Mouse (Mus musculus): ENCODE measurements around the gene Arpp21. TPM values are rescaled to one million over a fixed set of nuclear protein-coding genes. Genes with fewer than 3 reads are reported as not detected.
A peak's percentile ranks its signal among the peaks of the same experiment; 100 is the strongest.

Gene Arpp21
- polyA plus RNA-seq, 1 experiment, result 36.1 TPM

DNA sequence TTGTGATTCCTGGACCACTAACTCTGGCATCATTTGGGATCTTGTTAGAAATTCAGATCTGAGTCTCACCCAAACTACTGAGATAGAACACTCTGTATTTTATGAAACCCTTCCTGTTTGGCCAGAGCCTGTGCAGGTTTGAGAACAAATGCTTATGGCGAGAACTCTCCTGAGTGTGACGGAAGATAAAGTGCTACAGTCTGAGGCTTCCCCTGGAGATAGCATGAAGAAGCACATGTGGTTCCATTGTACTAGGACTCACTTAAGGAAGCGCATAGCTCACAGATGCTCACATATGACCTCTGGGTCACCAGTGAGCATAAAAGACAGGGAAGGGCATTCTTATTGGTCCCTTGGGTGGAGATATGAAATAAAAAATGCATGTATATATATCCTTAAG is 17.5 kb downstream of the Arpp21 start:
- Histone ChIP-seq H3K27me3 (ENCODE audit: control insufficient read depth, insufficient read depth, insufficient read length) (no peaks in the 10 kb centered on the region), H3ac (ENCODE audit: control insufficient read depth, insufficient read length) (no peak overlapping the region), H3K36me3 (ENCODE audit: control insufficient read depth, insufficient read depth) (no peaks in the 10 kb centered on the region), H3K79me2 (ENCODE audit: control insufficient read depth, insufficient read depth) (no peaks in the 10 kb centered on the region), H3K4me2 (ENCODE audit: low read depth) (no peak overlapping the region), H3K4me3 (no peak overlapping the region)
- TF ChIP-seq SRF (IDR thresholded peaks at IDR 0.05; ENCODE audit: control insufficient read depth, insufficient read length, low read depth), result no peak
- no peak for TF ChIP-seq USF1 (IDR thresholded peaks at IDR 0.05; ENCODE audit: low read depth)
- no peak for TF ChIP-seq TCF12 (IDR thresholded peaks at IDR 0.05; ENCODE audit: insufficient read depth, poor library complexity, severe bottlenecking)
- TF ChIP-seq MYOD1 (IDR thresholded peaks at IDR 0.05; ENCODE audit: control insufficient read depth in 1 of 3, insufficient read length in 2 of 3, low read depth in 2 of 3), result no peak

DNA sequence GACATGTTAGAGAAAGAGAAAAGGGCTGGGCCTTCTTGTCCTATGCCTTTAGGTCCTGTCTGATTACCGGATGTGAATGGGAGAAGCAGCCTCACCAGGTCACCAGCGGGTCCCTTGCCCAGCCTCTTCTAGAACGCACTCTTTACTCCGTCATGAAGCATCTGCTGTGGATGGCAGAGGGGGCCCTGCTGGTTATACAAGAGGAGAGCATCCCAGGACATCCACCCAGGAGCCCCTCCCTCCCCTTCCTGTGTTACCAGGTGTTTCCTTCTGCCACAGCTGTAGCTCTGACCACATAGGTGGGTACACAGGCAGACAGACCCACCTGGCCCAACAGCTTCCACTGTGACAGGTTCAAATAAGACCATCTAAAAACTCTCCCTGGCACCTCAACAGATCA is 18.6 kb downstream of the Arpp21 start:
- Histone ChIP-seq H3K4me2 (ENCODE audit: low read depth) (no peak overlapping the region), H3K27me3 (ENCODE audit: control insufficient read depth, insufficient read depth, insufficient read length) (no peaks in the 10 kb centered on the region), H3ac (ENCODE audit: control insufficient read depth, insufficient read length) (no peak overlapping the region), H3K36me3 (ENCODE audit: control insufficient read depth, insufficient read depth) (no peaks in the 10 kb centered on the region), H3K4me3 (no peak overlapping the region), H3K79me2 (ENCODE audit: control insufficient read depth, insufficient read depth) (no peaks in the 10 kb centered on the region)
- TF ChIP-seq CEBPB (IDR thresholded peaks at IDR 0.05; ENCODE audit: insufficient read depth, poor library complexity, severe bottlenecking) (no peak), SRF (IDR thresholded peaks at IDR 0.05; ENCODE audit: control insufficient read depth, insufficient read length, low read depth) (no peak), MAX (IDR thresholded peaks at IDR 0.05; ENCODE audit: low read depth) (no peak), POLR2AphosphoS2 (IDR thresholded peaks at IDR 0.05; ENCODE audit: insufficient read length, low read depth) (no peak), MYOG (IDR thresholded peaks at IDR 0.05; ENCODE audit: control insufficient read depth in 1 of 3, insufficient read depth in 1 of 3, insufficient read length in 2 of 3, low read depth in 2 of 3) (no peak), TCF12 (IDR thresholded peaks at IDR 0.05; ENCODE audit: insufficient read depth, poor library complexity, severe bottlenecking) (no peak), REST (IDR thresholded peaks at IDR 0.05; ENCODE audit: insufficient read depth, insufficient read length) (no peak), TCF3 (IDR thresholded peaks at IDR 0.05; ENCODE audit: insufficient read length, low read depth) (no peak), MYOD1 (IDR thresholded peaks at IDR 0.05; ENCODE audit: control insufficient read depth in 1 of 3, insufficient read length in 2 of 3, low read depth in 2 of 3) (no peak), POLR2A (IDR thresholded peaks at IDR 0.05; ENCODE audit: insufficient read length, low read depth) (no peak), E2F4 (IDR thresholded peaks at IDR 0.05; ENCODE audit: insufficient read depth) (no peak), USF1 (IDR thresholded peaks at IDR 0.05; ENCODE audit: low read depth) (no peak)

- TF ChIP-seq SRF (IDR thresholded peaks at IDR 0.05; ENCODE audit: control insufficient read depth, insufficient read length, low read depth) (no peak), POLR2A (IDR thresholded peaks at IDR 0.05; ENCODE audit: insufficient read length, low read depth) (no peak), REST (IDR thresholded peaks at IDR 0.05; ENCODE audit: insufficient read depth, insufficient read length) (no peak), E2F4 (IDR thresholded peaks at IDR 0.05; ENCODE audit: insufficient read depth) (no peak), POLR2AphosphoS2 (IDR thresholded peaks at IDR 0.05; ENCODE audit: insufficient read length, low read depth) (no peak), MAX (IDR thresholded peaks at IDR 0.05; ENCODE audit: low read depth) (no peak), USF1 (IDR thresholded peaks at IDR 0.05; ENCODE audit: low read depth) (no peak), CEBPB (IDR thresholded peaks at IDR 0.05; ENCODE audit: insufficient read depth, poor library complexity, severe bottlenecking) (no peak), MYOG (IDR thresholded peaks at IDR 0.05; ENCODE audit: control insufficient read depth in 1 of 3, insufficient read depth in 1 of 3, insufficient read length in 2 of 3, low read depth in 2 of 3) (no peak), MYOD1 (IDR thresholded peaks at IDR 0.05; ENCODE audit: control insufficient read depth in 1 of 3, insufficient read length in 2 of 3, low read depth in 2 of 3) (no peak), TCF12 (IDR thresholded peaks at IDR 0.05; ENCODE audit: insufficient read depth, poor library complexity, severe bottlenecking) (no peak), TCF3 (IDR thresholded peaks at IDR 0.05; ENCODE audit: insufficient read length, low read depth) (no peak)
- H3K4me3 ChIP-seq, result no peak overlapping the region
- no peak overlapping the region for H3K4me2 ChIP-seq (ENCODE audit: low read depth)
Measured at GRCm38 (mm10) chr9:112215030-112215806, 20.5 kb downstream of the Arpp21 start.

DNA sequence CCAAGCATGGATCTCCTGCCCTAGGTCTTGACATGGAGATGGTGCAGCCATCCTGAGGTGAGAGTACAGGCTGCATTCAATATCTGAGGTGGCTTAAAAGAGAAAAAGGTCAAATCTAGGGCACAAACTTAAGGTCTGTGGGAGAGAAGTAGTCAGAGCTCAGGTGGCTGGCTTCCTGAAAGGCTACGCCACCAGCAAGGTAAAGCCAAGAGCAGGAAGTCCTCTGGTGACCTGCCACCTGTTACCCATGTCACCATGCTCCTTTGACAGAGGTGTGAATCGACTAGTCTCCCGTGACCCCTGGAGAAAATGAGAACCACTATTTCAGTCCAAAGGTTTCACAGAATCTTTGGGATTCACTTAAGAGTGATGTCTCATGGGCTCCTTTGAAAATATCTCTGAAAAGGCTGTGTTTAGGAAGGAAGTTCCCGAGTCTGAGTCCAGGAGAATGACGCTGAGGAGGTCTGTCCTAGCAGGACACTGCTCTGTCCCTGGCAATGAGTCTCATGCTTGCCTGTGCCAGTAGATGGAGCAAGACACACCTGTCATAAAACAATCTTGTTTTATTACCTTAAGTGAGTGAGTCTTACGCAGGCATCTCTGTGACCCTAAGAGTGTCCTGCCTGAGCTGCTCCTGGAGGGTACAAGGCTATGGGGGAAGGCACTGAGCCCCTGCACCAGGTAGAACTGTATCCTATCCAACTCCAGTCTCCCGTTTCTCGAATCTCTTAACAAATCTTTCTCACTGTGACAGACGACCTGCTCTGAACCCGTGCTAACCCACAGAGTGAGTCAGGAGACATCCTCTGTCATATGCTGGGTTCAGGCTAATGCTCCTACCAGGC is 22.1 kb downstream of the Arpp21 start:
- no peak overlapping the region for H3K4me2 ChIP-seq (ENCODE audit: low read depth)
- H3K4me3 ChIP-seq, result no peak overlapping the region
- no peaks in the 10 kb centered on the region for H3K36me3 ChIP-seq (ENCODE audit: control insufficient read depth, insufficient read depth)
- H3K27me3 ChIP-seq (ENCODE audit: control insufficient read depth, insufficient read depth, insufficient read length), result no peaks in the 10 kb centered on the region
- no peaks in the 10 kb centered on the region for H3K79me2 ChIP-seq (ENCODE audit: control insufficient read depth, insufficient read depth)
- H3ac ChIP-seq (ENCODE audit: control insufficient read depth, insufficient read length), result no peak overlapping the region
- peak in 1 of 3 experiments; percentile 40 for TF ChIP-seq MYOD1 (IDR thresholded peaks at IDR 0.05; ENCODE audit: control insufficient read depth in 1 of 3, insufficient read length in 2 of 3, low read depth in 2 of 3)
- TF ChIP-seq TCF12 (IDR thresholded peaks at IDR 0.05; ENCODE audit: insufficient read depth, poor library complexity, severe bottlenecking), result no peak

More at GRCm38 (mm10) chr9:112215030-112215806, 20.5 kb downstream of the Arpp21 start:
- no peaks in the 10 kb centered on the region for H3K79me2 ChIP-seq (ENCODE audit: control insufficient read depth, insufficient read depth)
- no peaks in the 10 kb centered on the region for H3K27me3 ChIP-seq (ENCODE audit: control insufficient read depth, insufficient read depth, insufficient read length)
- H3K36me3 ChIP-seq (ENCODE audit: control insufficient read depth, insufficient read depth), result no peaks in the 10 kb centered on the region
- H3ac ChIP-seq (ENCODE audit: control insufficient read depth, insufficient read length), result no peak overlapping the region
